Mouse (Mus musculus): Measurements from ENCODE around the gene Tspan3.
A peak's percentile ranks its signal among the peaks of the same experiment; 100 is the strongest.

Gene Tspan3

GRCm38 (mm10) chr9:56154572-56154971 is 10.7 kb downstream of the Tspan3 start:
- no peak for DNase-seq

- DNase-seq = no peak
Measured at GRCm38 (mm10) chr9:56152482-56153007, 12.7 kb downstream of the Tspan3 start.

GRCm38 (mm10) chr9:56151745-56152481 is 13.4 kb downstream of the Tspan3 start:
- DNase-seq = peak; percentile 23

- DNase-seq = no peak
Measured at GRCm38 (mm10) chr9:56146326-56146923, 18.9 kb downstream of the Tspan3 start.

- no peak for DNase-seq
Measured at GRCm38 (mm10) chr9:56144366-56145003, 20.8 kb downstream of the Tspan3 start.

- no peak for DNase-seq
Measured at GRCm38 (mm10) chr9:56141776-56142175, 23.5 kb downstream of the Tspan3 start.

- DNase-seq = no peak
Measured at GRCm38 (mm10) chr9:56135590-56136197, 29.6 kb downstream of the Tspan3 start.

- no peak for DNase-seq
Measured at GRCm38 (mm10) chr9:56134614-56135013, 30.7 kb downstream of the Tspan3 start.

GRCm38 (mm10) chr9:56133970-56134369 is 31.3 kb downstream of the Tspan3 start:
- no peak for DNase-seq

- DNase-seq = no peak
Measured at GRCm38 (mm10) chr9:56131813-56132525, 33.3 kb downstream of the Tspan3 start.

GRCm38 (mm10) chr9:56130536-56130935 is 34.7 kb downstream of the Tspan3 start:
- DNase-seq = no peak

- DNase-seq = no peak
Measured at GRCm38 (mm10) chr9:56129951-56130350, 35.3 kb downstream of the Tspan3 start.

GRCm38 (mm10) chr9:56128331-56128730 is 36.9 kb downstream of the Tspan3 start:
- no peak for DNase-seq

GRCm38 (mm10) chr9:56126453-56127173 is 38.7 kb downstream of the Tspan3 start:
- DNase-seq = no peak

GRCm38 (mm10) chr9:56124561-56124960 is 40.7 kb downstream of the Tspan3 start:
- no peak for DNase-seq

- no peak for DNase-seq
Measured at GRCm38 (mm10) chr9:56123613-56124012, 41.7 kb downstream of the Tspan3 start.

- DNase-seq = no peak
Measured at GRCm38 (mm10) chr9:56122973-56123372, 42.3 kb downstream of the Tspan3 start.

- peak; percentile 70 for DNase-seq
Measured at GRCm38 (mm10) chr9:56121097-56121496, 44.2 kb downstream of the Tspan3 start.

GRCm38 (mm10) chr9:56119651-56120050 is 45.6 kb downstream of the Tspan3 start:
- no peak for DNase-seq

GRCm38 (mm10) chr9:56118582-56118981 is 46.7 kb downstream of the Tspan3 start:
- DNase-seq = peak; percentile 76

- no peak for DNase-seq
Measured at GRCm38 (mm10) chr9:56118091-56118490, 47.2 kb downstream of the Tspan3 start.

- DNase-seq = no peak
Measured at GRCm38 (mm10) chr9:56108174-56108573, 57.1 kb downstream of the Tspan3 start.

Measured in right cerebral cortex, postnatal 14 days (tissue).